Mouse (Mus musculus): ENCODE data around the gene Dyrk2. TPM values are rescaled to one million over a fixed set of nuclear protein-coding genes. Genes with fewer than 3 reads are reported as not detected.

The Dyrk2 gene
- 14.4 and 23.7 TPM in 2 replicates for polyA plus RNA-seq (2012)

DNA sequence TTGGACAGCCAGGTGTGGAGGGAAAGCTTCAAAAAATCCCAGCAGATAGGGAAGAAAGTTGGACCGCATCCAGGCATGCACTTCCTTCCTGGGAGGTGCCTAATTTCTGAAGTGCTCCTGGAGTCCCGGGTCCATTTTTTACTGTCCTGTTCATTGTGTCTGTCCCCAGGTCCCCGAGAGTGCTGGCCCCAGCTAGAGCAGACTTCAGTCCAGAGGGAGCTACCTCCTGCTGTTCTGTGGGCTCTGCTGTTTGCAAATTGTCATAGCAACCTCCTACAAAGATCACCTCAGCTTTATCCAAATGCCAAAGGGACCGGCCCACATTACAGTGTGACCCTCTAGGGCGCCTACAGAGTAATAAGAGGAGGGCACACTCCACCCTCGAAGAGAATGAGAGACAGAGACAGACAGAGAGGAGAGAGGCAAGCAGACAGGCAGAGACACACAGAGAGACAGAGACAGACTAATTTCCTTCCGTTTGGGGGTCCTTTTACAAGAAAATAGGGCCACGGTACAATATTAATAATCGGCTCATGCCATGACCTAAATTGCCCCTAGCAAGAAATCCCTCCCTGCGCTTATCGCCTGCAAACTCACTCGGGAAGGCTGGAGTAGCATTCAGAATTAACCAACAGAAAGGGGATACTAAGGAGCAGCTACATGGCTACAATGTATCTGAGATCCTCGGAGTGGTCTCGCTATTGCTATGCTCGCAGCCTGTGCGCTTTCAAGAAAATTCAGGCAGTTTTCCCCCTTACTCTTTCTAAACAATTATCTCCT is at the start of gene Dyrk2:
TSS of gene Dyrk2 (minus strand) at position 9 of the 780 bp plus-strand sequence.
- TF ChIP-seq GATA1 (IDR thresholded peaks at IDR 0.05; ENCODE audit: low read length), result no peak

DNA sequence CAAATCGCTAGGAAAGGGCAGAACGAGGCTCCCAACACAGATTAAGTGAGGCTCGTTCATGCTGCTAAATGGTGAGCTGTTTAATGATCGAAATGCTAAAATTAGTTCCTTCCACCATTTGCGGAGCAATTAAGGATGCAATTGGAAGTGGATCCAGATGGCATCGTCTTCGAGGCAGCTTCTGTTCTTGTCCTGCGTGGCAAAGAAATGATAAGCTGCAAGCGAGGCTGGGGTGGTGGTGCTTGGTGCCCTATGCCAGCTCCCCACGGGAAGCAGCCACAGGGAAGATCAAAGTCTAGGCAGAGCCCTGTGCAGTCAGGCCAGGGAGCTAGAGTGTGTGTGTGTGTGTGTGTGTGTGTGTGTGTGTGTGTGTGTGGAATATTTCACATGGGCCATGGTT is 32.6 kb upstream of the Dyrk2 start:
- TF ChIP-seq GATA1 (IDR thresholded peaks at IDR 0.05; ENCODE audit: low read length), result no peak

DNA sequence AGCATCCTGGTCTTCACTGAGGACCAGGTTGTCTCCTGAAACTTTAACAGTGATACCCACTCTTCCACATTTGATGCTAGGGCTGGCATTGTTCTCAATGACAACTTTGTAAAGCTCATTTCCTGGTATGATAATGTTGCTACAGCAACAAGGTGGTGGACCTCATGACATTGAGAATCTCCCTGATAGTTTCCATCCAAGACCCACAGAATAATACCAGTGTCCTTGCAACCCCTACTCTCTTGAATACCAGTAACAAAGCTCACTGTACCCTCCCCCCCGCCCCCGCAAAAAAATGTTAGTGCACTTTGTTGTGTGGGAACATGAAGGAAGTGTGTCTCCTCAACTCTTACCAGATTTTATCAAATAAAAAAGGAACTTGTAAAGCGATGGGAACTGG is 23.6 kb upstream of the Dyrk2 start:
- TF ChIP-seq GATA1 (IDR thresholded peaks at IDR 0.05; ENCODE audit: low read length), result no peak

DNA sequence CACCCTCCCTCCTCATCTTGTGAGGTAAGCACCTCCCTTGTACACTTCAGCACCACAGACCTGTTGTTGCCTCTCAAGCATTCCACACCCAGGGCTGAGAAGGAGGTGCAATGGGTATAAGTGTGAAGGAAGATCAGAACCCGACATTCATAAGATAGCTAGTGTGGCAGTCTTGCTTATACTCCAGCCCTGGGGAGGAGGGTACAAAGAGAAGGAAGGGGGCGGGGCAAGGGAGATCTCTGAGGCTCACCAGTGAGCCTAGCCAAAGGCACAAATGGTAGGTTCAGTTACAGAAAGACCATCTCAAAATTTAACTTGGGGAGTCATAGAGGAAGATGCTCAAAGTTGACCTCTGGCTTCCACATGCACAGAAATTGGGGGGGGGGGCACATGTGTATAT is 14.1 kb upstream of the Dyrk2 start:
- no peak for TF ChIP-seq GATA1 (IDR thresholded peaks at IDR 0.05; ENCODE audit: low read length)

DNA sequence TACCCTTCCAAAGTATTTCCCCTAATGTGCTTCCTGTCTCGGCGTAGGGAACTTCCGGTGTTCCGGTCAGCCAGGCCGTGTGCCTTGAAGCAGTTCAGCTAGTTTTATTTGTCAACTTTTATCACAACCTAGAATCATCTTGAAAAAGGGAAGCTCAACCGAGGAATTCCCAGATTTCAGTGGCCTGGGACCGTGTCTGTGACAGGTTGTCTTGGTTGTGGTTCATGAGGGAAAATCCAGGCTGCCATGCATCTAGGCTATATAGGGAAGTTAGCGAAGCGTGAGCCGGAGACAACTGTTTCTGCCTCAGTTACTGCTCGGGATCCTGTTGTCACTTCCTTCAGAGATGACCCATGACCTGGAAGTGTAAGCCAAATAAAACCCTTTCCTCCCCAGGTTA is 13.3 kb upstream of the Dyrk2 start:
- TF ChIP-seq GATA1 (IDR thresholded peaks at IDR 0.05; ENCODE audit: low read length), result no peak

DNA sequence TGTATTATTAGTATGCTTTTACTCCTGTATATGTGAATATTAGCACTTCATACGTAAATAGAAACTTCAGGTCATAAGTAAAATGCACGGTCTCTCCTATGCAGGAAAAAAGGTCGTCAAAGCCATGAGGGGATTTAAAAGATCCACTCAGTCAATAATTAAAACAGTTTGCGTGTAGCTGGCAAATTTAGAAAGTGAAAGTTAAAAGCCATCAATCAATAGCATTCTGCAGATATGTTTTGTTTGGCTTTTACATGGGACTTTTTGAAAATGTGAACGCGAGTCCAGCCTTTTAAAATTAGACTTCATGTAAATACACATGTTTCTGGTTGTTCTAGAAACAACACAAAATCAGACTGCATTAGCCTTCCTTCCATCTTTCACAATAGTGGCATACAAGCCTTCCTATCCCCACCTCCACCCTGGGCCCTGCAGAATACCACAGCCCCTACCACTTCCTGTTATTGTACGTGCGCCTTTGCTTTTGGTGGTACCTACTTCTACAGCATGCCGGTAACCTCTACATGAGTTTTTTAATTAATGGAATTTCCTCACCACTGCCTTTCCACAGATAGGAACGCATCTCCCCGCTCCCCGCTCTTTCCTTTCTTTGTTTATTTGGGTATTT is 12.4 kb upstream of the Dyrk2 start:
- no peak for TF ChIP-seq GATA1 (IDR thresholded peaks at IDR 0.05; ENCODE audit: low read length)

DNA sequence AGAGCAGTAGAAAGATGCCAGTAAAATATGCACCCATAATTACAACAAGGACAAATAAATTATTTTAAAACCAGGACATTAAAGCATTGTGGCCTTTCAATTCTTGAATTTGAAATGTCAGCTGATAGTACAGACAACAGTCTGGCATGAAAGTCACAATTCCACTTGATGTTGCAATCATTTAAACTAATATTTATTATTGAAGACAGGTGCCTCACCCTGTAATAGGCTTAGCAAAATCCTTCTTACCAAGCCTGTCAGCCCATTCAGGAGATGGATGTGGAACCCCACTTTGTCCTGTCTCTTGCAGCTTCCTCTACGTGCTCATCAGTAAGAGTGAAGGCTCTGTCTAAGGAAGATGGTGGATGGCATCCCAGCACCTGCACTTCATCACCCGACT is 10.8 kb upstream of the Dyrk2 start:
- TF ChIP-seq GATA1 (IDR thresholded peaks at IDR 0.05; ENCODE audit: low read length), result no peak

DNA sequence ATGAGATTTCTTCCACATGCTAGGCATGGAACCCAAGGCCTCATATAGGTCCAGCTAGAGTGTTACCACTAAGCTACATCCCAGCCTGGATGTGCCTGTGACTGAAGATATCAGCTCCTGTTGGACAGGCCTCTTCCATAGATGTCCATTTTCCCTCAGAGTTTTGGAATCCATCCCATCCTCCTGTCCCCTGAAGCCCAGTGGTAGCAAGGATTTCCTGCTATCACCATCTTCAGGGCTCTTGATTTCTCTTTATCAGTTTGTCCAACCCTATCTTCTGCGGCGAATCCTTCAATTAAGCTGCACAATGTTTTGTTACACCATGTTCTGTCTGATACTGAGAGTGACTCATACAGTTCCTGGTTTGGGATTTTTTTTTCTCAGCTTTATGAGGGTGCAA is 2.2 kb upstream of the Dyrk2 start:
- TF ChIP-seq GATA1 (IDR thresholded peaks at IDR 0.05; ENCODE audit: low read length), result no peak

DNA sequence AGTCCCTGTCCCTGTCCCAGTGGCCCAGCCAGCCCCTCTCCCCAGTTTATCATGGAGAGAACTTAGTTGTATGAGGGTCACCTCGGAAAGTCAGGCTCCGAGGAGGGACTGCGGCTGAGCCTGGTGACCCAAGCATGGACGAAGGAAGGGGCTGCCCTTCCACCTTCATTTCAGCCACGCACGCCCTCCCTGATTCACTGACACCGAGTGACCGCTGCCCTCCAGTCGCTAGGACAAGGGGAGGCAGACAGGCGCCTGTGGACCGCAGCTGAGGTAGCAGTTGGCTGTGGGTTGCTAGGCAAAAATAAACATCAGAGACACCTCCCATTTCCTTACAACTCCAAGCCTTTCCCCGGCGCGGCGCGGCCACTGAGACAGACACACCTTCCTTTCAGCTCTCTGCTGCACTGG is 413 bp downstream of the Dyrk2 start:
- no peak for TF ChIP-seq GATA1 (IDR thresholded peaks at IDR 0.05; ENCODE audit: low read length)

DNA sequence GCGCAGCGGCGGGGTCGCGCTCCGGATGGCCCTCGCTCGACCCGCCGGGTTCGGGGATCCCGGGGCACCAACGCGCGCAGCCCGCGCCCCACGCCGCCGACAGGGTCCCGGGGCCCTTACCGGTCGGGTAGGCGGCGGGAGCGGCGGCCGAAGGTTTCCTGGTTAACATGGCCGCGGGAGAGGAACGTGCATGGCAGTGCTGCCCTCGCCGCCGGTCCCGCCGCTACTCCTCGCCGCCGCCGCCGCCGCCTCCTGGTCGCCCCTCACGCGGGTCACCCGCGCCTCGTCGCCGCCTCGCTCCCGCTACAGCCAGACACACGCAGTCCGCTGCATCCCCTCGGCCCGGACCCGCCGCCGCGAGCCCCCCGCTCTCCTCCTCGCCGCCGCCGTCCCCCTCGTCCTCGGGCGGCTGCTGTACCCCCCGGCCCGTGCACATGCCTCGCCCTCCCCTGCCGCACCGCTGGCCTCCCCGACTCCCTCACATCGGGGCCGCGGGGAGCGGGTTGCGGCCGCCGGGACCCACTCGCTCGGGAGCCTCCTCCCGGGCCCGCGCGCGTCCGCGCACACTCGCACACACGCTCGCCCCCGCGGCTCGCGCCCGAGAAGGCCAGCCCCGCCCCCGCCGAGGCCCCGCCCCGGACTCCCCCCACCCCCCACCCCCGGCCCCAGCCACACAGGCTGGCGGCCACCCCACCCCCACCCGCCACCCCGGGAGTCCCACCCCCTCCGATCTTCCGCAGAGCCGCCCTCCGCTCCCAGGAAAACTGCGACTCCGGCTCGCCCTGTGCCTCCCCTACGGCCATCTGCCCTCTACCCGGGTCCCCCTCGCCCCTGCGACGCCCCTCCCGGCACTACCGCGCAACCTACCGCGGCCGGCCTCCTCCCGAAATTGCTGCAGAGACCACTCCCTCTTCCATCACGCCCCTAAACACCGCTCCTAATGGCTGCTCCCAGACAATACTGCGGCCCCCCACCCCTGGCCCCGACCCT is 1.1 kb downstream of the Dyrk2 start:
- TF ChIP-seq GATA1 (IDR thresholded peaks at IDR 0.05; ENCODE audit: low read length), result no peak

DNA sequence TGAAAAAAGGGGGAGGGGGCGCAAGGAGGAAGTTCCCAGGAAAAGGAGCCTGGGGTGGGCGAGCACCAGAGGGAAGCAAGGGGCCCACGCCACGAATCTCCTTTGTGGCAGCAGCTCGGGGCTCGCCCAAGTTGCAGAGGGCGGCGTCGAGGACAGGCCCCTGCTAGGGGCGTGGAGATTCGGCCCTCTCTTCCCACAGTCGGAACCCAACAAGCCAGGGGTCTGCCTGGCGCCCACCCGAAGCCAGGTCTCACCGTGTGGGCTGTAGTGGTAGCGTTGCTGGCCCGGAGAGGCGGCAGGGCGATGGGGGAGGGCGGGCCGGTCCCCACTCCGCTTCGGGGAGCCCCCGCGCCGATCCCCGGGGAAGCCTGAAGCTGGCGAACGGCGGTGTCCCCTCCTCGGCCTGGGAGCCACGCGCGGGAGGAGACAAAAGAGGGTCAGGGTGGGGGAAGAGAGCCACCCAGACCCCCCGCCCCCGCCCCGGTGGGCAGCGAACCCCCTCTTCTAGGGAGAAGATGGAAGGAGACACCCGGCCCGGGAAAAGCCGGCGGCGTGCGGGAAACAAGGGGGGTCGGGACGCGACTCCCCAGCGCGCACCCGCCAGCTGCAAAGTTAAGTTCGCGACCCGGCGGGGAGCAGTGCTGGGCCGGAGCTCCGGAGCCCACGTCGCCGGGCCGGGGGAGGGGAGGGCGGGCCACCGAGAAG is 2.0 kb downstream of the Dyrk2 start:
- TF ChIP-seq GATA1 (IDR thresholded peaks at IDR 0.05; ENCODE audit: low read length), result no peak

DNA sequence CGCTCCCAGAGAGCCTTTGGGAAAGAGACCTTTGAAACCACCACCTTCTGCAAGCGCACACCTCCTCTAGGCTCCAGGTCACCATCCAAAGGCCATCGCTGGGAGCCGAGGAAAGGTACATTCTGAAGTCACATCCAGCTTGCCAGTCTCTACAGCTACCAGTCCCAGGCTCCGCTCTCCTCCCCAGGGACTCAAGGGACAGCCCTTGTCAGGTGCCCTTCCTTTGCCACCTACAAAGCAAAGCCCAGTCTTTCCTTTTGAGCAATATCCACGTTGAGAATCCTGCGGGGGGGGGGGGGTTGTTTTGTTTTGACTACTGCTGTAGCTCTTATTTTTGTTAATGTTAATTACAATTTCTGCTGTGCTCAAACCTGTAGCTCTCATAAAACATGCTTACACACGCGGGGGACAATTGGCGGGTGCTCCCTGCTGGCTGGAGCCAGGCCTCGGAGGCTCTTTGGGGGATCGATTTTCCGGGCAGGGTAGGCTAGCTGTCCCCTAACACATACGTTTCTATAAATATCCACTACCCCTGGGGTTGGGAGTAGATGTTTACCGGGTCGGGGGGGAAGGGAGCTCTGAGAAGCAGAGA is 2.6 kb downstream of the Dyrk2 start:
- no peak for TF ChIP-seq GATA1 (IDR thresholded peaks at IDR 0.05; ENCODE audit: low read length)

DNA sequence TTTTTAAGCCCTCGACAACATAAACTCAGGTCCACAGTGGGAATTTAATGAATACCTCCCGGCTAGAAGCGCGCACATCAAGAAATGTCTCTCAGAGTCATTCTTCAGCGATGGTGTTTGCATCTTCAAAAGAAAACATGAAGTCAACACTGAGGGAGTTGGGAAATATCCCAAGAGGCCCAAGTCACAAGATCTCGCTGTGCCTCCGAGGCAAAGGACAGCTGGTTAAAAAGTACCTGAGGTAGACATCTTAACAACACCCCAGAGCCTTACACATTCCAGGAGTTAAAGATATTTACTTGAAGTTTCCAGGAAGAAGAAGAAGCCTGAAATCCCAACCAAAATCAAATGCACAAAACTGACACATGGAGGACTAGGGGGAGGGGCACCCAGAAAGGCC is 5.0 kb downstream of the Dyrk2 start:
- TF ChIP-seq GATA1 (IDR thresholded peaks at IDR 0.05; ENCODE audit: low read length), result no peak

DNA sequence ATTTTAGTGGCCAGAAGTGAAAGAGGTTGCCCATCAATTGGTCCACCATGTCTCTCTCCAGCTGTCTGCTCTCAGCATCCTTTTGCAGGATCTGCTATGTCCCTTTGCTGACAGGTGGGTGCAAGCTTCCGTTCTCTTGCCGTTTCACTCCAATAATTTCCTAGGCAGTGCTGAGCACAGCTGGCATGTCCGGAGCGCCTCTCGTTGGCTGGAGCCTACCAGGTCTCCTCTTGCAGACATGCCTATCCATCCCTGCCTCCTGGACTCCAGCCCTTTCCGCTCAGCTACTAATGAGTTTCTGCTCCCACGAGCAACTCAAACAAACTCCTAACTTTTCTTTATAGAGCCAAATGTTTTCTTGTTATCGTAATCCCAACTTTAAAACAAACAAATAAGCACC is 6.4 kb downstream of the Dyrk2 start:
- TF ChIP-seq GATA1 (IDR thresholded peaks at IDR 0.05; ENCODE audit: low read length), result no peak

DNA sequence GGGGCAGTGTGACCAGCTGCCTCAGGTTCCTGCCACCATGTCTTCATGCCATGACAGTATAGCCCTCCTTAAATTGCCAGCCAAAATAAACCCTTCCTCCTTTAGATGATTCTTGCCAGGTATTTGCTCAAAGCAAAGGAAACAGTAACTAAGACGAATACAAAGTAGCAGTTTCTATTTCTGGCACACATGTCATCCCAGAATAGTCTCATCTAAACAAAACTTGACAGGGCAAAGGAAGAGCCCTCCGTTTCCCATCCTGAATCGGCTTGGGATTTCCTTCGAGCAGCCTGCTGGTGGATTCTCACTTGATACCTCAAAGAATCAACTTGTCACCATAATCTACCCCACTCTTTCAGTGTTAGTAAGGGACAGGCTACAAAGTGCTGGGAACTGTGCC is 7.8 kb downstream of the Dyrk2 start:
- TF ChIP-seq GATA1 (IDR thresholded peaks at IDR 0.05; ENCODE audit: low read length), result no peak
